Mouse (Mus musculus): ENCODE results near the gene Prdm15.

- no peak for TF ChIP-seq CTCF (IDR thresholded peaks at IDR 0.05; ENCODE audit: low read depth, low read length)
- TF ChIP-seq GATA1 (IDR thresholded peaks at IDR 0.05; ENCODE audit: borderline replicate concordance, low read length), result no peak
- TF ChIP-seq TAL1 (conservative IDR thresholded peaks at IDR 0.05; ENCODE audit: low read depth, low read length), result no peak
- TF ChIP-seq GATA2 (IDR thresholded peaks at IDR 0.05; ENCODE audit: borderline replicate concordance, low read depth, low read length), result no peak
- TF ChIP-seq POLR2AphosphoS5 (IDR thresholded peaks at IDR 0.05; ENCODE audit: insufficient replicate concordance, low read depth, low read length), result no peak
Measured at GRCm38 (mm10) chr16:97805646-97806045, 46.0 kb downstream of the Prdm15 start.
